Mouse (Mus musculus) hindlimb bud, embryonic 11.5 days (tissue): Measurements from ENCODE around the gene Gm20695.

Experiments
- DNase-seq: peaks from one replicate; pipeline ENCODE4 v3.0.0-alpha.2; 2012; ENCODE audit warnings: low read depth, low spot score; ENCODE audit errors: extremely low spot score

The Gm20695 gene

DNA sequence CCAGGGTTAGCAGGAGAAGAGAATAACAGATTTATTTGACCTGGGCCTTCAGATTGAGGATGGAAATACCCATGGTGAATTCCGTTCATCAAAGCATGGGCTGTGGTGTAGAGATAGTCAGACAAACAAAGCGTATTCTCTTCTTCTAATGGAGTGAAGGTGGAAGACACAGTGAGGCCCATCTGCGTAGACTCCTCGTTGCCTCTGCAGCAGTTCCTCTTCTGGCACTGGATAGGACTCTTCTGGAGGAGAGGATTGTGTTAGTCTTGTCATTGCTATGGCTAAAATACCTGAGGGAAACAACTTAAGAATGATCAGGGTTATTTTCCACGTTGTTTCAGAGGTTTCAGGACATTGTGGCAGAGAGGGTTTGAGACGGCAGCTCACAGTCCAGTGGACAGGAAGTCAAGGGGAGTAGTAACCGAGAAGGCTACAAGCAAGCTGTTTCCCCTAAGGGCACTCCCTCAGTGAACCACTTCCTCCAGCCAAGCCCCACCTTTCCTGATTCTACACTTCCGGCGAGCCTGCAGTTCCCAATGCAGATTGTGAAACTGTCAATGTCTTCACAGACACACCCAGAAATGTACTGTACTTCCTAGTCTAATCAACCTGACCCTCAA is 10.8 kb downstream of the Gm20695 start:
- DNase-seq, result no peak

DNA sequence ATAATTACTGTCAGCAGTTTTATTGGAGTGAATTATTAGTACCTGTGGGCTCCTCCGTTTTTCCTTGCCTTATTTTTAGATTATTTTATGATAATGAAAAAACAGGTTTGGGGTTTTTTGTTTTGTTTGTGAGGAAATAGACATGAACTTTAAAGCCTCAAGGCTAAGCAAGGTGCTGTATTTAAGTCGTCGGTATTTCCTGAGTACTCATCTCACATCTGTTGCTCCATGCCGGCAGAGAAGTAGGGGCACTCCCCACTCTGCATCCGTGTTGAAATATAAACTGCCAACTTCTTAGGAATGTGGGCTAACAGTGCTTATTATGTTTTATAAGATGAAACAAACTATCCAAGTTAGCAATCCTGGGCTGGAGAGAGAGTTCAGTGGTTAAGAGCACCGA is 11.6 kb downstream of the Gm20695 start:
- no peak for DNase-seq

DNA sequence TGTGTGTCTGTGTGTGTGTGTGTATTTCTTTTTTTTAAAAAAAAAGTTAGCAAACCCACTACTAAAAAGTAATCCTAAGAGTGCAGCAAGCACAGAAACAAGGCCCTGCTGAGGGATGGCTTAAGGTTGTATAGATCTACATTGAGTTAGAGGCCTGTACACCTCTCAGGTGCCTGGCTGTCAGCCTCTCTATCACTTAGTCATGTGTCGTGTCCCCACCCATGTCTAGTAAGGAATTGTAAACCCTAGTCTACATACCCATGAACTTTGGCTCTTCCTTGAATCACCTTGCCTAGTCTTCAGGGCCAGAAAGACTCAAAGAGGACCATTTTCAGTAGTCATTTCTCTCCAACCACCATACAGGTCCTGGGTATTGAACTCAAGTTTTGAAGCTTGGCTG is 12.1 kb downstream of the Gm20695 start:
- no peak for DNase-seq

DNA sequence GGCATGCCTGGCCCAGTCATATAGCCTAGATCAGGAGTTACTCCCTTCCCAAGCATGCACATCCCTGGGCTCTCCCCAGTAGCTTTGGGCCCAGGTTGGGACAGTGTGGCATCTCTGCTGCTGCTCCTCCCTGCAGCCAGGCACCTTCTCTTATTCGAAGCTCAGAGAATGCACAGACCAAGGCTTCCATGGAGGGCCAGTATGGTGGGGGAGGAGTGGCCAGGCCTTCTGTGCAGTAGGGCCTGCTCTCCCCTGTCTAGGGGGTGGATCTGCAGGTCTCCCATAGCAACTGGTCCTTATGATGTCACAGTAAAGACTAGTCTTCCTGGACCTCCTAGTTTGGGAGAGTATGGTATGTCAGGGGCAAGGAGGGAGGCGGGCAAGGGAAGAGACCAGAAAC is 23.0 kb downstream of the Gm20695 start:
- no peak for DNase-seq

DNA sequence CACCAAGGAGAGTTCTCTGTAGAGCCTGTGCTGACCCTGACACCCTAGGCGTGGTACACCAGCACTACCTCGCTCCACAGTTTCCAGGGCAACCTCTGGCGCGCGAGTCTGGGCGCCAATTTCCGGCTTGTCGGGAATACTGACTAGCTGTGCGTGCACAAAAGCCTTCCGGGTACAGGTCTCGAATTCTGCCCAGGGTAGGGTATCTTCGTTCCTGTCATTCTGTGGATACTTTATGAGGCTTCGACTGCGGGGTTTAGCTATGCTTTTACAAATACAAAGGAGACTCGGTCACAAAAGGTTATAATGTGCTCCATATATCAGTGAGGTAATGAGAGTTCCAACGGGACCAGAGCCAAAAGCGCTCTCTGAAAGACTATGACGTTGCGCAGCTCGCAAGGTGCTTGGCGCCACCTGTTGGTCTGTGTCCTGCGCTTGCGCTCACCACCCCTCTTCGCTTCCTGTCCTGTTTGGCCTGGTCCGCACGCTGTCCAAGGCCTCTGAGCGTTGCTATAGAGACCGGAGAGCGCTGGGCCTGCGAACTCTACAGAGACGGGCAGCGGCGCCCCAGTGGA is 24.2 kb downstream of the Gm20695 start, which contains the start of the genes 1700037C18Rik and Cluap1:
TSS of gene 1700037C18Rik (minus strand) at position 153 of the 575 bp plus-strand sequence.
TSS of gene Cluap1 (plus strand) at position 265 of the 575 bp plus-strand sequence.
- DNase-seq, result peak; percentile 95

DNA sequence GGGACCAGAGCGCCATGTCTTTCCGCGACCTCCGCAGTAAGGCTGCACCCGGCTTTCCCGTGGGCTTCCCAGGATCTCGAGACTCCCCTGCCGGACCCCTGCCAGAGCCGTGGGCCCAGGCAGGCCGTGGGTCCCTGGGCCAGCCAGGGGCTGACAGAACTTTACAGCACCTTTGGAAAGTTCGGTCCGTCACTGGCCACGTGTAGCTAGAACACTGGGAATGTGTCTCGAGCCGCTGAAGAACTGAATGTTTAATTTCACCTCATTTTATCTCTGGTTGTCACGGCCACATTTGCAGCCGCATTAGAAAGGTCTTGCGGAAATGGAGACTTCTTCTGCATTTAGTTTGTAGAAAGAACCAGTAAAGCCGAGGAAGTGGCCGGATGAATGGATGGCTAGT is 24.7 kb downstream of the Gm20695 start:
- no peak for DNase-seq

DNA sequence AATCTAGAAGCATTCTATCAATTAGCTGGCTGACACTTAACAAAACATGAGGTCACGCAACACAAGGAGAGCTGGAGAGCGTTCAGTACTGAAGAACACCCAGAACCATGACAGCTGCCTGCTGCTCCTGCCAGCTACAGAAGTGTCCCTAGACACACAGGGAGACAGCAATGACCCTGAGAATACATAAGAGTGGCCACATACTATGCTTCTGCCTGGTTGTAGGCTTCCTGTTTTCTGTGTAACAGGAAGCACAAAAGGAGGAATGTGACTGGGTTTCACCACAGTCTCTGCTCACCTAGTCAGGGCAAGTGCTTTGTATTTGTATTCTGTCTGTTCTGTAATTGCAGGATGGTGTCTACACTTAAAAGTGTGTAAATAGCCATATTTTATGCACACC is 36.3 kb downstream of the Gm20695 start:
- DNase-seq, result no peak

DNA sequence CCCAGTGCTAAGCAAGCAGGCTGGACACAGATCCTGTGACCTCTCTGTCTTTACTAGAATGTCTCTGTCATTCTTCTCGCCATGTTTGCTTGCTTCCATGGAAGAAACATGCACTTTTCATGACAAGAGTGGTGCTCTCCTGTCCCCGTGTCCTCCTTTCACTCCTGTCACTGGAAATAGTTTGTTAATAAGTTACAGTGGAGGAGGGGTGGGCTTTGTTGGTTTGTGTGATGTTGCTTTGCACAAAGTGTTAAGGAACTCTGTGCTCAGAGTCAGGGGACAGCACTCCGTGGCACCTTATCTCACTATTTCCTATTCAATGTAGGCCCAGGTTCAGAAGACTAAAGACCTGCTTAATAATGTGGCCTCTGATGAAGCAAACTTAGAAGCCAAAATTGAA is 39.1 kb downstream of the Gm20695 start:
- DNase-seq, result no peak

DNA sequence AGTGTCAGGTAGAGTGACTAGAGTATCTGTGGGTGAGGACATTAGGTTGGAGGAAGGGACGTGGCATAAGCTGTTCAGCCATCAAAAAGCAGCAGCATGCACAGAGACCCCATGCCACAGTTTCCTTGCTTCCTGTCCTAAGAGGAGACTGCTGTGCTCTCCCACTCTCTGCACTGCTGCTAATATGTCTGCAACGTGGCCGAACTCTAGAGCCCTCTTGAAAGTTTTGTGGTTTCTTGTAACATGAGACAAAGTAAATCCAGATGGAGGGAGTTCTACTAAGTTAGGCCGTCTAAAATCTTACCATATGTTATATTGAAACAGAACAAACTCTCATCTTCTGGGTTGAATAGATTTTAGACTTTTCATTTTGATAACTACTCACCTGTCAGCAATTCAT is 39.5 kb downstream of the Gm20695 start:
- DNase-seq, result no peak

DNA sequence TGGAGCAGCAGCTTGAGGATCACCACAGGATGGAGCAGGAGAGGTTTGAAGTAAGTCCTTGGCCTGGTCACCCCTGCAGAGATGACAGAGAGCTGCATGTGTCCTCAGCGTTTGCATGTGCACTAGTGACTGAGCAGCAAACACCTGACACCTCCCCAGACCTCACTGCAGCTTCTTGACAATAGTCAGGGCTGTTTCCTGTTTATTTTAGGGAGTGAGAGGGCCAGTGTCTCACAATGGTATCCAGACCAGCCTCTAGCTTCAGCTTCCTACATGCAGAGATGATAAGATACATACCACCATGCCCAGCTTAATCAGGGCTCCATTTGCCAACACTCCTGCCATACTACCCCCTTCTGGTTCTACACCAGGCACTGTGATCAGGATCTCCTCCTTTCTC is 44.1 kb downstream of the Gm20695 start:
- no peak for DNase-seq

DNA sequence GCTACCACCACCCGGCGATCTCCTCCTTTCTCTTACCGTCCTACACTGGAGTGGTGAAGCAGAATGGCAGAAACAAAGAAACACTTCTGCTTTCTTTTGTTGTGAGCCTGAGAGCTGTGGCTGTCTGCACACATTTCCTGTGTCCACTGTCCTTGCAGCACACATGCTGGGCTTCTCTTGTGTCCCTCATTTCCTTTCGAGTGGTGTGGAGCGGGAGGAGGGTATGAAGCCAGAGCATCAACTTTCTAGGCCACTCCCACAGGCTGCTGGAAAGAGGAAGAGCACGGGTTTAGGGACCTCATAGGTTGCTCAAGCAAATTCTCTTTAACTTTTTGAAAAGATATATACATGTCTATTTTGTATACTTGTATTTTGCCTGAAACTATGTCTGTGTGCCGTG is 44.7 kb downstream of the Gm20695 start:
- DNase-seq, result no peak

DNA sequence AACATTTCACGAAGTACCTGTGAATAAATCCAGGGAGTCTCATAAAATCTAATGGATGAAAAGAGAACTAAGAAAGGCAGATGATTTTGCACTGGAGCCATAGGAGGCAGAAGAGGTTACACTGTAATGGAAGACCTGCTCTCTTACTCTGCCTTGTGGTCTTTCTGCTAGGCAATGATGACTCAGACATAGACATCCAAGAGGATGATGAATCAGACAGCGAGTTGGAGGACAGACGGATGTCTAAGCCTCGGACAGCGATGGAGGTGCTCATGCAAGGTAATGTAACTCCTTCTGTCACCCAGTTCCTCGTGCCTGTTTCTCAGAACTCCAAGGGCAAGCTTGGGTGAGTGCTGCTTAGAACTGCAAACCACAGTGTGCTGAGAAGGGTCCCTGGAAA is 49.1 kb downstream of the Gm20695 start:
- no peak for DNase-seq

DNA sequence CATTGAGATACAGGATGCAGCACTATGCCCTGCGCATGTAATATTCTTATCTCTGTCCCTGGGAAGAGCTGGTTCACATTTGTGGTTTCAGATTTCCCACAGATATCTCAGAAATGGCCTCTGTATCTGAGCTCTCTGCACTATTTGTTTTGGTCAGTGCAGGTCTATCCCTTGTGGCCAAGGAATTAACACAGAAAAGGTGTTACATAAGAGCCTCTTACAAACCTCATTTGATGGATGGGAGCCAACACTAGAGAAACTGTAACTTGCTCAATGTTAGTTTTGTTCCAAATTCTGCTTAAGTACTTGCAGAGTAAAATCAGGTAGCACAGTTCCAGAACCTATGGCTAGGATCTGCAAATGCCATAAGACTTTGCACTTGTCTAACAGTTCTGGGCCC is 49.6 kb downstream of the Gm20695 start:
- no peak for DNase-seq

DNA sequence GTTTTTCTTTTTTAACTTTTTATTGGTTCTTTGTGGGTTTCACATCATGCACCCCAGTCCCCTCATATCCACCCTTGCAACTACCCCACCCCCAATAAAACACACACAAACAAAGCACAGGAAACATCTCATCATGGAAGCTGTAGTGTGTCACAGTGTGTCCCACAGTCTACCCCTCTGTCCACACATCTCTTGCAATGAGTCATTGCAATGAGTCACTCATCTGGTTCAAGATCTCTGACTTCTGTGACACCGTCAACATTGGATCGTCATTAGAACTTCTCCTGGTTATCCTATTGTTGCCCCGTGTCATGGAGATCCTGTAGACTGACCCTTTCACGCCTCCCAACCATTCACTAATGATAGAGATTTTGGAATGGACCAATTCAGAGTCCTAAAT is 50.3 kb downstream of the Gm20695 start:
- no peak for DNase-seq

DNA sequence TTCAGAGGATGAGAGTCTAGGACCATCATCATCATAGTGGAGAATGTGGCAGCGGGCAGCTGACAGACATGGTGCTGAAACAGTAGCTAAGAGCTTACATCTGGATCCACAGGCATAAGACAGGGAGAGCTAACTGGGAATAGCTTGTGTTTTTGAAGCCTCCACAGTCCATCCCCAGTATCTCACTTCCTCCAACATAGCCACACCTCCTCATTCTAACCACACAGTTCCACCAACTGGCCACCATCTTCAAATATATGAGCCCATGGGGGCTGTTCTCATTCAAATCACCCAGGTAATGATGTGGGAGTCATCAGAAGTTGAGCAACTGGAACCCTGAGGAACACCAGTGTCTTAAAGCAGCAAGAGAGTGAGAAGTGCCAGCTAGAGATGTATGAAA is 66.7 kb downstream of the Gm20695 start:
- no peak for DNase-seq

DNA sequence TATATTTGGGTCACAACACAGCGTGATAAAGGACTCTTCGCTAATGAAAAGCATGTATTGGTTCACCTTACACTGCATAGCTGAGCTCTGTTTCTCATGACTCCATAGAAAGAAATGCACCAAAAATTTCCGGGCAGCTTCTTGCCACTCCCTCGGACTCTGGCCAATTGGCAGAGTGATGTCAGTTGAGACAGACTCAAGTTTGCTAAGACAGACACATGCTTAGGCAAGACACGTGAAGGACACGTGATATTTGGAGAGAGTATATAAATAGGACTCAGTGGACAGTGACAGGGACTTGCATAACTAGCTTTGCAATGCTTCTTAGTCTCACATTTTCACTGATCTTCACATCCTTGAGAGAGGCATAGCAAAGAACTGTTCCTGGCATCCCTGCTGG is 71.9 kb downstream of the Gm20695 start:
- no peak for DNase-seq

DNA sequence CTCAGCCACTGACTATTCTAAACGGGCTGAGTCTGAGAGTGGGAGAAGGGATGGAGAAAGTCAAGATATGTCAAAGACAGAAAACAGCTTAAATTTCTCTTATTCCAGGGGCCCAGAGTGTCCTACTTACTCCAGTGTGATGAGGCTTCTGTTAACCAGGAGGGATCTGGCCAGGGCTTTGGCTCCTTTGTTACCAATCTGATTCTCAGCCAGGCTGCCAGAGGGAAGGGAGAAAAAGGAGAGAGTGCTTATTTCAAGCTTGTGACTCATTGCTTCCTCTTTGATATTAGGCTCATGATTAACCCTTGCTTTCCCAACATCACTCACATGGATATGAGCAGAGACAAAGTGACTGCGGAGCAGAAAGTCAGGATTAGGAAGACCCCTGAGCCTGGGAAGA is 74.8 kb downstream of the Gm20695 start:
- DNase-seq, result no peak

DNA sequence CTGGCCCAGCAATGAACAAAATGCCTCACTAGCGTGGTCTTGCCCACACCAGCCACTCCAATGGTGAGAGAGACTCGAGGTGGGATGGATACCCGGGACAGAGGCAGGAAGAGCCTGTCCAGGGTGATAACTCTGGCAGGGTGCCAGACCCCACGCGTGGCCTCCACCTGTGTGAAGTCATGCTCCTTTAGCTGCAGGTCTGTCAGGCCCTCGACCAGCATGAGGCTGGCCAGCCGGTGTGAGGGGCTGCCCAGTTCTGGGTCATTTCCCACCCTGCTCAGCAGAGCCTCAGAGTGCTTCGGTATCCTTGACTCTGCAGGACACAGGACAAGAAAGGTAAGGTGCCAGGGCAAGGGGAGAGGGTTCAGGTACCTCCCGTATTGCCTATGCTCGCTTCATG is 80.5 kb downstream of the Gm20695 start:
- DNase-seq, result no peak

DNA sequence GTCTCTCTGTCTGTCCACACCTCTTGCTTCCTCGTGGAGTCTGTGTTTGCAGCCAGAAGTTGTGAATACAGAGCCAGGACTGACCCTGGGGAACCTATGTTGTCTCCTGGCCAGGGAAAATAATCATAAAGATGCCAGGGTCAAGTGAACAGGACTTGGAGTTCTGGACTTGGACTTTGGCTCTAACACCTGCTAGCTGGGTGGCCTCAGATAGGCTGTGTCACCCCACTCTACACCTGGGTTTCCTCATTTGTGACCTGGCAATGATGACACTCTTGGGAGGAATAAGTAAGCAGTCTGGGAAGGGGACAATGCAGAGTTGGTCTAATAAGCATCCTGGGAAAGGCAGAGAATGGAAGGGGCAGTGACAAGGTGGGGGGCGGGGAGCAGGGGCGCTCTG is 81.1 kb downstream of the Gm20695 start:
- DNase-seq, result no peak
